Mouse (Mus musculus) heart, postnatal 36 days (tissue): Measurements from ENCODE around the gene Zfp354b. TPM values are rescaled to one million over a fixed set of nuclear protein-coding genes. Genes with fewer than 3 reads are reported as not detected.

Source experiments
- DNase-seq, 2 experiments: peaks; one replicate each; pipeline ENCODE4 v3.0.0; 2021 to 2022
- intact Hi-C: fragments of 180-260 bp; cut with DNase I; formaldehyde crosslinking; loops from one replicate; pipeline ENCODE4 v1.15.1; 2025
- total RNA-seq, 2 experiments: library from RNA; stranded (reverse); gene quantifications; 2 replicates each; pipeline ENCODE4 v1.2.3; 2021

The Zfp354b gene
- total RNA-seq, 2 experiments from 2014 or later, result 1.4 TPM

DNA sequence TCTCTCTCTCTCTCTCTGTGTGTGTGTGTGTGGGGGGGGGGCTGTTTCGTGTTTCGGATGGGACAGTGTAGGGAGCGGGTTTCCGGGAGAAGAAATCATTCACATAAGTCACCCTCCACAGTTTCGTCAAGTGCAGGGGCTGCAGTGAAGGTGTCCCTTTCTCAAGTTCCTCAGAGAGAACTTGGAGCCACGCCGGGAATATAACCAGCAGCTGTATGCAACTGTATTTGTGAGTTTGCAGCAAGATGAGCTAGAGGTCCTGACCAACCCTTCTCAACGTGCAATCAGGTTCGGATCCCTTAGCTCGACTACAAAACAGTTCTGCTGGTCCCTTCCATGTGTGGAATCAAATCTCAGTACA, 44.5 kb downstream of the Zfp354b start:
- intact Hi-C loops, result no loop called here
- peak in 1 of 2 experiments; percentile 7 for DNase-seq

DNA sequence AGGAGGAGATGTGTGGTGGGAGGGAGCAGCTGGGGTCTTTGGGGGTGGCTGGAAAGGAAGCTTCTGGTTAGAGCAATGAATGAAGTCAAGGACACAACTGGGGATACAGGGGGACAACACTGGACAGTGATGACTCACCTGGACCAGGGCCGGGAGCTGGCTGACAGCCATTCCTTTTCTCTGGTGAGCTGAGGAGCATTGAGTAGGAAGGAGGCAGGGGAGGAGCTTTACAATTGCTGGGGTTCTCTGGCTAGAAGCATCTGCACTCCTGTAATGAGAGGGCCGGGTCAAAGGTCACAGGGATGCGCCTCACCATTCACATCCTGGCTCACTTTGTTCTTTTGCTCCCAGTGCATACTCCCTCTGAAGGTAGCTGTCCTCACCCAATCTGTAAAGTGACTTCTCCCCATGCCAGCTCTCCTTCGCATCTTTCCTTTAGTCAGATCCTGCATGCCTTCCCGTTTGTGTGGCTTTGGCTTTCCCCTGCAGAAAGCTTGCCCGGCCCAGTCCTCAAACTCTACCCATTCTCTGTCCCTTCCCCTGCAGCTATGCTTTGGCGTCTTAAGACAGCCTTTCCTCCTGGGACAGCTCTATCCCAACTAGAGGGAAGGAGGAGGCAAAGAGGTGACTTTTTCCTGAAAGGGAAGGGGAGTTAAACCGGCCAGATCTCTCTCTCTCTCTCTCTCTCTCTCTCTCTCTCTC, 45.1 kb downstream of the Zfp354b start:
- DNase-seq, result no peak
- intact Hi-C loops, result no loop called here

DNA sequence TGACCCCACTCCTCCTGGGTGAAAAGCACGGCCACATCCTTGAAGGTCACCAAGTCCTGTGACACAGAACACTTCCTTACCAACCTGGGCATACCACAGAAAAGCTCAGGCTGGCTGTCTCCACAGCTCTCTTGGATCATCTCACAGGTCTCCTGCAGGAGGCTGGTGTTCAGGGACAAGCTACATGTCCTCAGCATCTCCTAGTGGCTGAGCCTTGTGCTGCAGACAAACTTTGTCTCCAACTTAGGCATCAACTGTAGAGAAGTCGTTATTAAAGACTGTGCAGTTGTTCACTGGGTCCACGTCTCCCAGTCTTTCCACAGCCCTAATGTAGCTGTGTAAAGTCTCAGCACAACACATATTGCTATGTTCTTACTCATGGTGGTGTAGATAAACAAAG, 47.7 kb downstream of the Zfp354b start:
- intact Hi-C loops, result no loop called here
- DNase-seq, result no peak

DNA sequence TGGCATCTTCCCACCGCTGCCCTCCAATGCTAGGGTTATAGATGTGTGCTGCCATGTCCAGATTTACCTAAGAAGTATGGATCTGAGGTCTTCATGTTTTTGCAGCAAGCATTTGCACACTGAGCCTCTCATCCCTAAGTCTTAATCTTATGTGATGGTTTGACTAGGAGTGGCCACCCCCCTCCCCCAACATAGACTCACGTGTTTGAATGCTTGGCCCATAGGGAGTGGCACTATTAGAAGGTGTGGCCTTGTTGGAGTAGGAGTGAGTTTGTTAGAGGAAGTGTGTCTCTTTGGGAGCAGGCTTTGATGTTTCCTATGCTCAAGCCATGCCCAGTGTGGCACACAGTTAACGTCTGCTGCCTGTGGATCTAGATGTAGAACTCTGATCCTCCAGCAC, 52.8 kb downstream of the Zfp354b start:
- no peak for DNase-seq
- intact Hi-C loops, result no loop called here

Other genes starting within 250 kb of the Zfp354b start
- 1 to 10 TPM; 3.8 to 5.0 TPM for gene Zfp354c, start 103.9 kb downstream of the Zfp354b start, total RNA-seq
- gene Zfp879, start 90.1 kb downstream of the Zfp354b start, total RNA-seq, result 1 to 10 TPM; 1.5 to 1.6 TPM
- gene Grm6, start 80.9 kb downstream of the Zfp354b start, total RNA-seq, result not detected
- gene Zfp454, start 44.0 kb downstream of the Zfp354b start, total RNA-seq, result 1 to 10 TPM; 1.1 to 1.3 TPM
- 1 to 10 TPM; 3.1 TPM for gene Zfp2, start 15.5 kb downstream of the Zfp354b start, total RNA-seq
- not detected for gene 4933414I15Rik, start 12.1 kb upstream of the Zfp354b start, total RNA-seq
- gene Prop1, start 22.1 kb upstream of the Zfp354b start, total RNA-seq, result not detected
- not detected for gene Olfr1378, start 34.9 kb upstream of the Zfp354b start, total RNA-seq
- not detected for gene Olfr1377, start 50.3 kb upstream of the Zfp354b start, total RNA-seq
- gene Olfr51, start 72.0 kb upstream of the Zfp354b start, total RNA-seq, result not detected
- gene Olfr54, start 82.6 kb upstream of the Zfp354b start, total RNA-seq, result not detected
- gene Olfr1375, start 116.5 kb upstream of the Zfp354b start, total RNA-seq, result not detected
- gene Zfp354a, start 127.6 kb upstream of the Zfp354b start, total RNA-seq, result 1 to 10 TPM; 1.4 to 1.8 TPM